Mouse (Mus musculus): ENCODE results near the gene Ahdc1. TPM values are rescaled to one million over a fixed set of nuclear protein-coding genes. Genes with fewer than 3 reads are reported as not detected.

Gene Ahdc1
- total and polyA plus RNA-seq, 3 experiments: 1.6 to 19.9 (median 8.4) TPM

GRCm38 (mm10) chr4:133112175-133112838, 101.2 kb downstream of the Ahdc1 start:
- in situ Hi-C loops (cut with MboI; ENCODE audit: low pct_ligation_motif_present, low pct_unique_long_range_greater_than_20kb, low sequenced_read_pairs): no loop called here
- H3K36me3 ChIP-seq (replicated peaks in 1 of 2; ENCODE audit: control insufficient read depth in 1 of 2, insufficient read depth in 1 of 2, low read length in 1 of 2): no peaks in the 10 kb centered on the region
- H3K79me2 ChIP-seq (replicated peaks; ENCODE audit: control insufficient read depth, extremely low read depth, insufficient read depth, poor library complexity, severe bottlenecking): no peaks in the 10 kb centered on the region
- H3K9ac ChIP-seq (ENCODE audit: insufficient read depth, low read depth): no peak overlapping the region
- no peak overlapping the region for H3K4me3 ChIP-seq (replicated peaks in 1 of 3; ENCODE audit: low read depth in 2 of 3, low read length in 2 of 3, poor library complexity in 1 of 3)
- no peaks in the 10 kb centered on the region for H3K9me3 ChIP-seq (replicated peaks; ENCODE audit: low read length)
- DNase-seq (ENCODE audit: extremely low read depth): no peak
- H3K4me2 ChIP-seq (ENCODE audit: insufficient read depth, low read depth, poor library complexity, severe bottlenecking): no peak overlapping the region
- H3K27me3 ChIP-seq (replicated peaks): no peaks in the 10 kb centered on the region
- H3K27ac ChIP-seq (ENCODE audit: insufficient read depth, low read depth): no peak overlapping the region
- TF ChIP-seq BHLHE40 (IDR thresholded peaks at IDR 0.05; ENCODE audit: low read depth, low read length) (no peak), TBP (conservative IDR thresholded peaks at IDR 0.05; ENCODE audit: low read depth, low read length) (no peak), ELF1 (IDR thresholded peaks at IDR 0.05; ENCODE audit: low read depth, low read length) (no peak), ZNF384 (IDR thresholded peaks at IDR 0.05; ENCODE audit: low read depth, low read length) (no peak), USF1 (IDR thresholded peaks at IDR 0.05; ENCODE audit: low read depth, low read length) (no peak), CHD2 (IDR thresholded peaks at IDR 0.05; ENCODE audit: low read length) (no peak), IRF4 (IDR thresholded peaks at IDR 0.05; ENCODE audit: low read depth, low read length) (no peak), MYC (IDR thresholded peaks at IDR 0.05; ENCODE audit: low read depth, low read length) (no peak), MAX (IDR thresholded peaks at IDR 0.05; ENCODE audit: low read length) (no peak), NELFE (IDR thresholded peaks at IDR 0.05; ENCODE audit: low read depth, low read length) (no peak), POLR2A (IDR thresholded peaks at IDR 0.05; ENCODE audit: low read depth, low read length) (no peak), ZMIZ1 (IDR thresholded peaks at IDR 0.05; ENCODE audit: low read depth, low read length) (no peak), CTCF (conservative IDR thresholded peaks at IDR 0.05 in 1 of 2, IDR thresholded peaks at IDR 0.05 in 1 of 2; ENCODE audit: low read depth in 2 of 2, low read length in 2 of 2) (no peak), E2F4 (IDR thresholded peaks at IDR 0.05; ENCODE audit: insufficient replicate concordance, low read depth, low read length) (no peak), PAX5 (IDR thresholded peaks at IDR 0.05; ENCODE audit: low read length) (no peak), MXI1 (IDR thresholded peaks at IDR 0.05; ENCODE audit: low read depth, low read length) (no peak), GABPA (IDR thresholded peaks at IDR 0.05; ENCODE audit: insufficient replicate concordance, low read depth, low read length) (no peak), USF2 (conservative IDR thresholded peaks at IDR 0.05; ENCODE audit: low read depth, low read length) (no peak)
- H3K4me1 ChIP-seq (ENCODE audit: control insufficient read depth in 1 of 2, insufficient read depth in 2 of 2): peaks cover 8 to 42% of the 10 kb centered on the region in 2 experiments
- dilution Hi-C loops (cut with MboI; ENCODE audit: extremely low pct_ligation_motif_present, extremely low pct_unique_long_range_greater_than_20kb, low sequenced_read_pairs): no loop called here

- no peaks in the 10 kb centered on the region for H3K79me2 ChIP-seq (replicated peaks; ENCODE audit: control insufficient read depth, extremely low read depth, insufficient read depth, poor library complexity, severe bottlenecking)
- DNase-seq (ENCODE audit: extremely low read depth): no peak
Measured at GRCm38 (mm10) chr4:133113351-133113882, 102.4 kb downstream of the Ahdc1 start.

More at GRCm38 (mm10) chr4:133113351-133113882, 102.4 kb downstream of the Ahdc1 start:
- no peaks in the 10 kb centered on the region for H3K27me3 ChIP-seq (replicated peaks)
- H3K9me3 ChIP-seq (replicated peaks; ENCODE audit: low read length): no peaks in the 10 kb centered on the region
- no peaks in the 10 kb centered on the region for H3K36me3 ChIP-seq (replicated peaks in 1 of 2; ENCODE audit: control insufficient read depth in 1 of 2, insufficient read depth in 1 of 2, low read length in 1 of 2)
- peaks cover 10 to 42% of the 10 kb centered on the region in 2 experiments for H3K4me1 ChIP-seq (ENCODE audit: control insufficient read depth in 1 of 2, insufficient read depth in 2 of 2)
- H3K4me2 ChIP-seq (ENCODE audit: insufficient read depth, low read depth, poor library complexity, severe bottlenecking): no peak overlapping the region
- H3K27ac ChIP-seq (ENCODE audit: insufficient read depth, low read depth): no peak overlapping the region
- H3K4me3 ChIP-seq (replicated peaks in 1 of 3; ENCODE audit: low read depth in 2 of 3, low read length in 2 of 3, poor library complexity in 1 of 3): no peak overlapping the region
- in situ Hi-C loops (cut with MboI; ENCODE audit: low pct_ligation_motif_present, low pct_unique_long_range_greater_than_20kb, low sequenced_read_pairs) (no loop called here), dilution Hi-C loops (cut with MboI; ENCODE audit: extremely low pct_ligation_motif_present, extremely low pct_unique_long_range_greater_than_20kb, low sequenced_read_pairs) (no loop called here)
- no peak overlapping the region for H3K9ac ChIP-seq (ENCODE audit: insufficient read depth, low read depth)
- TF ChIP-seq GABPA (IDR thresholded peaks at IDR 0.05; ENCODE audit: insufficient replicate concordance, low read depth, low read length): no peak
- TF ChIP-seq JUND (conservative IDR thresholded peaks at IDR 0.05; ENCODE audit: low read depth, low read length): no peak
- TF ChIP-seq RCOR1 (conservative IDR thresholded peaks at IDR 0.05; ENCODE audit: low read depth, low read length): no peak
- TF ChIP-seq MAFK (IDR thresholded peaks at IDR 0.05; ENCODE audit: insufficient replicate concordance, low read length): no peak
- TF ChIP-seq ETS1 (conservative IDR thresholded peaks at IDR 0.05; ENCODE audit: low read depth, low read length): no peak
- TF ChIP-seq MXI1 (IDR thresholded peaks at IDR 0.05; ENCODE audit: low read depth, low read length): no peak
- TF ChIP-seq TBP (conservative IDR thresholded peaks at IDR 0.05; ENCODE audit: low read depth, low read length): no peak
- no peak for TF ChIP-seq SMC3 (IDR thresholded peaks at IDR 0.05; ENCODE audit: low read depth, low read length)
- TF ChIP-seq ZKSCAN1 (IDR thresholded peaks at IDR 0.05; ENCODE audit: borderline replicate concordance, low read depth, low read length): no peak
- no peak for TF ChIP-seq ELF1 (IDR thresholded peaks at IDR 0.05; ENCODE audit: low read depth, low read length)
